Mouse (Mus musculus): ENCODE results near the gene Slc22a23. TPM values are rescaled to one million over a fixed set of nuclear protein-coding genes. Genes with fewer than 3 reads are reported as not detected.

Gene Slc22a23
- total and polyA plus RNA-seq, 3 experiments, result 0.47 to 1.3 (median 0.85) TPM

DNA sequence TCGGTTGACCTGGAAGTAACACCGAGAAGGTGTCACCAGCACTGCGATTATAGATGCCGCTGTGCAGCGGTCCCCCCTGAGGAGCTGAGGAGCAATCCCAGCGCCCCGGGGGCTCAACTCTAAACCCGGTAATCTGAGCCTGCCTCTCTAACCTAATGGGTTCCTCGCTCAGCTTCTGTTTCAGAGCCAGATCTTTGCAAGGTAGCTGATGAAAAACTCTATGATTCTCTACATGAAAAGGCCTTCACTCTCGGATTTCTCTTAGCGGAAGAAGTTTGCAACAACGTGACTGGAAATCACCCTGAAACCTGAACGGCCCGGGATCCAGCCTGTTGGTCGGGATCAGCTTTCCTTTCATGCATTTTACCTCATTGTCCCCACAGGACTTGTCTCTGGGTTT lies 212.7 kb downstream of the Slc22a23 start:
- dilution Hi-C loops (cut with MboI; ENCODE audit: extremely low pct_ligation_motif_present, extremely low pct_unique_long_range_greater_than_20kb, low sequenced_read_pairs) (no loop called here), in situ Hi-C loops (cut with MboI; ENCODE audit: low pct_ligation_motif_present, low pct_unique_long_range_greater_than_20kb, low sequenced_read_pairs) (loop anchor here (5.0 kb wide), 1 partner anchor 80 kb away; no protein-coding TSS in a partner anchor)
- Histone ChIP-seq H3K79me2 (replicated peaks; ENCODE audit: control insufficient read depth, extremely low read depth, insufficient read depth, poor library complexity, severe bottlenecking) (peaks cover 3% of the 10 kb centered on the region; the same call in 1 of the 2 replicates), H3K9ac (ENCODE audit: insufficient read depth, low read depth) (no peak overlapping the region), H3K27ac (ENCODE audit: insufficient read depth, low read depth) (no peak overlapping the region), H3K36me3 (replicated peaks in 1 of 2; ENCODE audit: control insufficient read depth in 1 of 2, insufficient read depth in 1 of 2, low read length in 1 of 2) (peaks cover 0 to 4% of the 10 kb centered on the region in 2 experiments), H3K4me1 (ENCODE audit: control insufficient read depth in 1 of 2, insufficient read depth in 2 of 2) (peaks cover 11 to 27% of the 10 kb centered on the region in 2 experiments), H3K4me3 (replicated peaks in 1 of 3; ENCODE audit: low read depth in 2 of 3, low read length in 2 of 3, poor library complexity in 1 of 3) (no peak overlapping the region), H3K27me3 (replicated peaks) (no peaks in the 10 kb centered on the region), H3K4me2 (ENCODE audit: insufficient read depth, low read depth, poor library complexity, severe bottlenecking) (no peak overlapping the region), H3K9me3 (replicated peaks; ENCODE audit: low read length) (no peaks in the 10 kb centered on the region)
- no peak for DNase-seq (ENCODE audit: extremely low read depth)
- TF ChIP-seq PAX5 (IDR thresholded peaks at IDR 0.05; ENCODE audit: low read length) (no peak), MAX (IDR thresholded peaks at IDR 0.05; ENCODE audit: low read length) (no peak), KAT2A (IDR thresholded peaks at IDR 0.05; ENCODE audit: insufficient replicate concordance, low read length) (no peak), ZC3H11A (IDR thresholded peaks at IDR 0.05; ENCODE audit: low read depth, low read length) (no peak), TBP (conservative IDR thresholded peaks at IDR 0.05; ENCODE audit: low read depth, low read length) (no peak)

DNA sequence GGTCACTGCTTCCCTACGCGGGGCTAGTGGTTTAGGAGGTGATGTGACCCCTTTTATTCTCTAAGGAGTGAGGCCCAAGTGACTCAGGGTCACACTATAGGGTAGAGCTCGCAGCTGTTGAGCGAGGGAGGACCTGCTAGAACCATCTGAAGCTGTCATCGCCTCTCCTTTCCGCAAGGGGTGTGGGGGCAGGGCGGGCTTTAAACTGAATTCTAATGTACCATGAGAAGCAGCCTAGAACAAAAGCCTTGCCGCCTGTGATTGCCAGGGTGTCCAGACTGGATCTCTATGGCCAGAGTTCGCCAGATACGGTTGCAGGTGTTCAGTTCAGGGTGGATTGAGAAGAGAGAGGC lies 213.3 kb downstream of the Slc22a23 start:
- Histone ChIP-seq H3K9me3 (replicated peaks; ENCODE audit: low read length) (no peaks in the 10 kb centered on the region), H3K4me2 (ENCODE audit: insufficient read depth, low read depth, poor library complexity, severe bottlenecking) (no peak overlapping the region), H3K9ac (ENCODE audit: insufficient read depth, low read depth) (no peak overlapping the region), H3K27me3 (replicated peaks) (no peaks in the 10 kb centered on the region), H3K27ac (ENCODE audit: insufficient read depth, low read depth) (no peak overlapping the region), H3K4me3 (replicated peaks in 1 of 3; ENCODE audit: low read depth in 2 of 3, low read length in 2 of 3, poor library complexity in 1 of 3) (no peak overlapping the region), H3K36me3 (replicated peaks in 1 of 2; ENCODE audit: control insufficient read depth in 1 of 2, insufficient read depth in 1 of 2, low read length in 1 of 2) (peaks cover 0 to 5% of the 10 kb centered on the region in 2 experiments), H3K79me2 (replicated peaks; ENCODE audit: control insufficient read depth, extremely low read depth, insufficient read depth, poor library complexity, severe bottlenecking) (peaks cover 3% of the 10 kb centered on the region; the same call in 1 of the 2 replicates), H3K4me1 (ENCODE audit: control insufficient read depth in 1 of 2, insufficient read depth in 2 of 2) (peaks cover 11 to 27% of the 10 kb centered on the region in 2 experiments)
- dilution Hi-C loops (cut with MboI; ENCODE audit: extremely low pct_ligation_motif_present, extremely low pct_unique_long_range_greater_than_20kb, low sequenced_read_pairs) (no loop called here), in situ Hi-C loops (cut with MboI; ENCODE audit: low pct_ligation_motif_present, low pct_unique_long_range_greater_than_20kb, low sequenced_read_pairs) (loop anchor here (5.0 kb wide), 1 partner anchor 79 kb away; no protein-coding TSS in a partner anchor)
- TF ChIP-seq TCF12 (IDR thresholded peaks at IDR 0.05; ENCODE audit: low read depth, low read length), result no peak
- TF ChIP-seq KAT2A (IDR thresholded peaks at IDR 0.05; ENCODE audit: insufficient replicate concordance, low read length), result no peak
- TF ChIP-seq ETS1 (conservative IDR thresholded peaks at IDR 0.05; ENCODE audit: low read depth, low read length), result no peak
- no peak for TF ChIP-seq ZMIZ1 (IDR thresholded peaks at IDR 0.05; ENCODE audit: low read depth, low read length)
- no peak for TF ChIP-seq NELFE (IDR thresholded peaks at IDR 0.05; ENCODE audit: low read depth, low read length)
- TF ChIP-seq PAX5 (IDR thresholded peaks at IDR 0.05; ENCODE audit: low read length), result no peak
- no peak for TF ChIP-seq BHLHE40 (IDR thresholded peaks at IDR 0.05; ENCODE audit: low read depth, low read length)
- TF ChIP-seq MAX (IDR thresholded peaks at IDR 0.05; ENCODE audit: low read length), result no peak
- no peak for DNase-seq (ENCODE audit: extremely low read depth)

DNA sequence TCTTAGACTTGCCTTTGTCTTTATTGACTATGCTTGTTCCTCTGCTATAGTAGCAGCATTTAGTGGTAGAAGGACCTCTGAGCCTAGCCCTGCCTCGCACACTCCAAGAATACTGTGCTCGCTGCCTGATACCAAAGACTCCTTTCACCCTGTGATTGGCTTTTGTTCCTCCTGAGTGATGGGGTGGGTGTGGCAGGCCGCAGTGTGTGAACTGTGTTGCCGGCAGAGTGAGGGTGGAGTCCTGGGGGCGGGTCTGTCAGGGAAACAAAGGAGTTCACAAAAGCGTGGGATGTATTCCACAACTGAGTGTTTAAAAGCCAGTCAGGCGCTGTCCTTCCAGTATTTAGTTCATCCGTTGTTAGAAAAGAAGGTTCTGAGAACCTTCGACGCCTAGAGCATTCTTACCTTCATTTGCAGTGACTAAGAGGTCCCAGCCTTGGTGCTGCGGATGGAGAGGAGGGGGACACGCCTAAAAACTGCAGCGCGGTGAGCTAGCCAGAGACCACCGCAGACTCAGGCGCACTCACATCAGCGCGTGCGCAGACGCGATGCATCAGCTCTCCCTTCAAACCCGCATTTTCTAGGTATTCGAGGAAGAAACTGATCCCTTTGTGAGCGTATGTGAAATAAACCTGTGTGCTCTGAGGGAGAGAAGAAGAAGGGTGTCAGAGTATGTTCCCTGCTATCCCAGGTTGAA lies 213.8 kb downstream of the Slc22a23 start:
- H3K79me2 ChIP-seq (replicated peaks; ENCODE audit: control insufficient read depth, extremely low read depth, insufficient read depth, poor library complexity, severe bottlenecking), result peaks cover 3% of the 10 kb centered on the region; the same call in 1 of the 2 replicates
- H3K9ac ChIP-seq (ENCODE audit: insufficient read depth, low read depth), result peak overlapping the region; percentile 1; the same call in 1 of the 2 replicates
- no peak overlapping the region for H3K27ac ChIP-seq (ENCODE audit: insufficient read depth, low read depth)
- H3K36me3 ChIP-seq (replicated peaks in 1 of 2; ENCODE audit: control insufficient read depth in 1 of 2, insufficient read depth in 1 of 2, low read length in 1 of 2), result peaks cover 0 to 8% of the 10 kb centered on the region in 2 experiments
- peak overlapping the region; percentile 31; the same call in 1 of the 2 replicates for H3K4me2 ChIP-seq (ENCODE audit: insufficient read depth, low read depth, poor library complexity, severe bottlenecking)
- no peaks in the 10 kb centered on the region for H3K9me3 ChIP-seq (replicated peaks; ENCODE audit: low read length)
- no peak for DNase-seq (ENCODE audit: extremely low read depth)
- H3K27me3 ChIP-seq (replicated peaks), result no peaks in the 10 kb centered on the region
- in situ Hi-C loops (cut with MboI; ENCODE audit: low pct_ligation_motif_present, low pct_unique_long_range_greater_than_20kb, low sequenced_read_pairs) (loop anchor here (5.0 kb wide), 1 partner anchor 79 kb away; no protein-coding TSS in a partner anchor), dilution Hi-C loops (cut with MboI; ENCODE audit: extremely low pct_ligation_motif_present, extremely low pct_unique_long_range_greater_than_20kb, low sequenced_read_pairs) (no loop called here)
- no peak overlapping the region for H3K4me3 ChIP-seq (replicated peaks in 1 of 3; ENCODE audit: low read depth in 2 of 3, low read length in 2 of 3, poor library complexity in 1 of 3)
- H3K4me1 ChIP-seq (ENCODE audit: control insufficient read depth in 1 of 2, insufficient read depth in 2 of 2), result peaks cover 11 to 27% of the 10 kb centered on the region in 2 experiments
- TF ChIP-seq NELFE (IDR thresholded peaks at IDR 0.05; ENCODE audit: low read depth, low read length) (no peak), SIN3A (IDR thresholded peaks at IDR 0.05; ENCODE audit: low read length) (no peak), JUND (conservative IDR thresholded peaks at IDR 0.05; ENCODE audit: low read depth, low read length) (no peak), USF1 (IDR thresholded peaks at IDR 0.05; ENCODE audit: low read depth, low read length) (no peak), ETS1 (conservative IDR thresholded peaks at IDR 0.05; ENCODE audit: low read depth, low read length) (no peak), ZC3H11A (IDR thresholded peaks at IDR 0.05; ENCODE audit: low read depth, low read length) (no peak), ZMIZ1 (IDR thresholded peaks at IDR 0.05; ENCODE audit: low read depth, low read length) (no peak), CTCF (conservative IDR thresholded peaks at IDR 0.05 in 1 of 2, IDR thresholded peaks at IDR 0.05 in 1 of 2; ENCODE audit: low read depth in 2 of 2, low read length in 2 of 2) (no peak), POLR2A (IDR thresholded peaks at IDR 0.05; ENCODE audit: low read depth, low read length) (no peak), POLR2AphosphoS2 (IDR thresholded peaks at IDR 0.05; ENCODE audit: low read depth, low read length) (no peak), IRF4 (IDR thresholded peaks at IDR 0.05; ENCODE audit: low read depth, low read length) (no peak), MAFK (IDR thresholded peaks at IDR 0.05; ENCODE audit: insufficient replicate concordance, low read length) (no peak), UBTF (IDR thresholded peaks at IDR 0.05; ENCODE audit: low read depth, low read length) (no peak), MXI1 (IDR thresholded peaks at IDR 0.05; ENCODE audit: low read depth, low read length) (no peak), JUN (IDR thresholded peaks at IDR 0.05; ENCODE audit: insufficient read depth, low read depth, low read length) (no peak), GABPA (IDR thresholded peaks at IDR 0.05; ENCODE audit: insufficient replicate concordance, low read depth, low read length) (no peak), SMC3 (IDR thresholded peaks at IDR 0.05; ENCODE audit: low read depth, low read length) (no peak), E2F4 (IDR thresholded peaks at IDR 0.05; ENCODE audit: insufficient replicate concordance, low read depth, low read length) (no peak)
